Mouse (Mus musculus): ENCODE data around the gene Igfbp2. TPM values are rescaled to one million over a fixed set of nuclear protein-coding genes. Genes with fewer than 3 reads are reported as not detected.

Gene Igfbp2
- total RNA-seq, 1 experiment, result 1,066 TPM

DNA sequence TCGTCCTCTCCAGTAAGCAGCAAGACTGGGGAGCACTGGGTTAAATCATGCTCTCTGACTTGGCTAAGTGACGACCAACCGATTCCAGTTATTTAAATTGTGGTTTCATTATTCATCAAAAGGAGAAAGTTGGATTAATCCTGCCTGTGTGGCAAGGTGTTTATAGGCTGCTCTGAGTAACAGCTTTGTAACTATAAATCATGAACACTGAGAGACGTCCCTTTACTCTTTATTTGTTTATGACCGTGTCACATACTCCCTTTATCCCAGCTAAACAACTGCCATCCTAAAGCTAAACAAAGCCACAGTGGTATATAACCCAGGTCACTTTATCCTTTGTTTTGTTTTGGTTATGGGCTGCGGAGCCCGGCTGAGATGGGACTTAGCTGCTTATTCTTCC is 40.3 kb upstream of the Igfbp2 start:
- H3K4me1 ChIP-seq (ENCODE audit: control insufficient read depth in 2 of 2, insufficient read depth in 2 of 2, low read length in 2 of 2, poor library complexity in 1 of 2), result peaks cover 3 to 7% of the 10 kb centered on the region in 2 experiments; a peak in 2 of 4 replicates
- no peak overlapping the region for H3K4me3 ChIP-seq (ENCODE audit: insufficient read depth in 1 of 2, low read depth in 1 of 2, low read length in 2 of 2, poor library complexity in 1 of 2, severe bottlenecking in 1 of 2)
- in situ Hi-C loops (cut with MboI; ENCODE audit: low sequenced_read_pairs in 2 of 2, unreplicated experiment in 2 of 2), result no loop called here
- no peak for DNase-seq (ENCODE audit: low read depth, low spot score)
- TF ChIP-seq ZC3H11A (IDR thresholded peaks at IDR 0.05; ENCODE audit: borderline replicate concordance, low read depth, low read length), result no peak
- TF ChIP-seq MAFK (IDR thresholded peaks at IDR 0.05; ENCODE audit: insufficient read depth, low read depth, low read length), result no peak
- TF ChIP-seq CHD2 (IDR thresholded peaks at IDR 0.05; ENCODE audit: low read depth, low read length), result no peak
- TF ChIP-seq ZNF384 (IDR thresholded peaks at IDR 0.05; ENCODE audit: low read depth, low read length), result no peak
- H3K9ac ChIP-seq (ENCODE audit: insufficient read depth, low read depth, low read length, poor library complexity, severe bottlenecking), result no peak overlapping the region
- no peaks in the 10 kb centered on the region for H3K36me3 ChIP-seq (ENCODE audit: control insufficient read depth, insufficient read depth, low read length, poor library complexity, severe bottlenecking)
- H3K9me3 ChIP-seq (ENCODE audit: control insufficient read depth, insufficient read depth, low read depth, low read length), result no peaks in the 10 kb centered on the region
- H3K27ac ChIP-seq (ENCODE audit: insufficient read depth, low read depth, low read length, poor library complexity, severe bottlenecking), result no peak overlapping the region

- Histone ChIP-seq H3K9me3 (ENCODE audit: control insufficient read depth, insufficient read depth, low read depth, low read length) (no peaks in the 10 kb centered on the region), H3K4me3 (ENCODE audit: insufficient read depth in 1 of 2, low read depth in 1 of 2, low read length in 2 of 2, poor library complexity in 1 of 2, severe bottlenecking in 1 of 2) (peak overlapping the region in 1 of 2 experiments; percentile 6; a peak in 1 of 4 replicates), H3K4me1 (ENCODE audit: control insufficient read depth in 2 of 2, insufficient read depth in 2 of 2, low read length in 2 of 2, poor library complexity in 1 of 2) (peaks cover 9 to 11% of the 10 kb centered on the region in 2 experiments; a peak in 3 of 4 replicates), H3K9ac (ENCODE audit: insufficient read depth, low read depth, low read length, poor library complexity, severe bottlenecking) (0 out of 2 replicates have a peak overlapping the region, but pooled peaks have one; percentile 11), H3K27ac (ENCODE audit: insufficient read depth, low read depth, low read length, poor library complexity, severe bottlenecking) (peak overlapping the region; percentile 77), H3K36me3 (ENCODE audit: control insufficient read depth, insufficient read depth, low read length, poor library complexity, severe bottlenecking) (no peaks in the 10 kb centered on the region)
- TF ChIP-seq HCFC1 (IDR thresholded peaks at IDR 0.05; ENCODE audit: borderline replicate concordance, insufficient read depth, low read length), result no peak
- TF ChIP-seq ZNF384 (IDR thresholded peaks at IDR 0.05; ENCODE audit: low read depth, low read length), result no peak
- TF ChIP-seq ZC3H11A (IDR thresholded peaks at IDR 0.05; ENCODE audit: borderline replicate concordance, low read depth, low read length), result no peak
- TF ChIP-seq MAFK (IDR thresholded peaks at IDR 0.05; ENCODE audit: insufficient read depth, low read depth, low read length), result no peak
- TF ChIP-seq CHD2 (IDR thresholded peaks at IDR 0.05; ENCODE audit: low read depth, low read length), result no peak
- in situ Hi-C loops (cut with MboI; ENCODE audit: low sequenced_read_pairs in 2 of 2, unreplicated experiment in 2 of 2), result no loop called here
- no peak for DNase-seq (ENCODE audit: low read depth, low spot score)
Observed at GRCm38 (mm10) chr1:72790670-72791069, 33.6 kb upstream of the Igfbp2 start.

DNA sequence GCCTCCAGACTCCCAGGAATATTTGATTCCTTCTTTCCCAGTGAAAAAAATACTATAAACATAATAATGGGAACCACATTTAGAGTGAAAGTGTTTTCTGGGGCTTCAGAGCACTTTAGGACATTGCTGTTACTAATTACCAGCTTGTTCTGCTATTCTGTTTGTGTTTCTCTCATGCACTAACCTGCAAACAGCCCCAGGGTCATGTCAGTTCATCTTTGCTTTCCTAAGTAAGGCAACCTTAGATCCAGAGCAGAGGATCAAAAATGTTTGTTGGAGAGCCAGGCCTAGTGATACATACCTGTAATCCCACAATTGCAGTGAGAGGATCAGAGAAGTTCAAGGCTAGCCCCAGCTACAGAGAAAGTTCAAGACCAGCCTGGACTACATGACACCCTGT is 32.6 kb upstream of the Igfbp2 start:
- no peak overlapping the region for H3K4me3 ChIP-seq (ENCODE audit: insufficient read depth in 1 of 2, low read depth in 1 of 2, low read length in 2 of 2, poor library complexity in 1 of 2, severe bottlenecking in 1 of 2)
- TF ChIP-seq MAFK (IDR thresholded peaks at IDR 0.05; ENCODE audit: insufficient read depth, low read depth, low read length), result no peak
- no peak for TF ChIP-seq ZNF384 (IDR thresholded peaks at IDR 0.05; ENCODE audit: low read depth, low read length)
- TF ChIP-seq HCFC1 (IDR thresholded peaks at IDR 0.05; ENCODE audit: borderline replicate concordance, insufficient read depth, low read length), result no peak
- no peak for TF ChIP-seq CHD2 (IDR thresholded peaks at IDR 0.05; ENCODE audit: low read depth, low read length)
- TF ChIP-seq ZC3H11A (IDR thresholded peaks at IDR 0.05; ENCODE audit: borderline replicate concordance, low read depth, low read length), result no peak
- in situ Hi-C loops (cut with MboI; ENCODE audit: low sequenced_read_pairs in 2 of 2, unreplicated experiment in 2 of 2), result no loop called here
- no peaks in the 10 kb centered on the region for H3K9me3 ChIP-seq (ENCODE audit: control insufficient read depth, insufficient read depth, low read depth, low read length)
- H3K36me3 ChIP-seq (ENCODE audit: control insufficient read depth, insufficient read depth, low read length, poor library complexity, severe bottlenecking), result no peaks in the 10 kb centered on the region
- H3K4me1 ChIP-seq (ENCODE audit: control insufficient read depth in 2 of 2, insufficient read depth in 2 of 2, low read length in 2 of 2, poor library complexity in 1 of 2), result peaks cover 11% of the 10 kb centered on the region in 2 experiments; a peak in 3 of 4 replicates
- H3K27ac ChIP-seq (ENCODE audit: insufficient read depth, low read depth, low read length, poor library complexity, severe bottlenecking), result no peak overlapping the region
- no peak for DNase-seq (ENCODE audit: low read depth, low spot score)
- no peak overlapping the region for H3K9ac ChIP-seq (ENCODE audit: insufficient read depth, low read depth, low read length, poor library complexity, severe bottlenecking)

DNA sequence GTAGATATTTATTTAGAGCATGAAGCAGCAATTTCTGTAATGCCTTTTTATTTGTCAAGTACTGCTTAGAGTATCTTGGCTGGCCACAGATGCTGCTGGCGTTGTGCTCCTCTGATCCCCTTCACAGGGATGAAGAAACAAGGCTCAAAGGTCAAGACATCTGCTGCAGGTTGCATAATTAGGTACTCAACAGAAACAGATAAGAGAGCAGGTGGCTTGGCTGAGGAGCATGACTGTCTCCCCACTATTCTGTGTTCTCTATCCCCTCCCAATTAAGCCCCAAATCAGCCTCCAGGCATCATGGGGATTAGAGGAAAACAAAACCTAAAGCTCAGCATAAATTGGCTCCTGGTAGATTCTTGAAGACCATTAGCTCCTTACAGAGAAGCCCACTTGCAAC is 32.0 kb upstream of the Igfbp2 start:
- no peak for TF ChIP-seq CHD2 (IDR thresholded peaks at IDR 0.05; ENCODE audit: low read depth, low read length)
- TF ChIP-seq HCFC1 (IDR thresholded peaks at IDR 0.05; ENCODE audit: borderline replicate concordance, insufficient read depth, low read length), result no peak
- TF ChIP-seq MAFK (IDR thresholded peaks at IDR 0.05; ENCODE audit: insufficient read depth, low read depth, low read length), result no peak
- TF ChIP-seq ZNF384 (IDR thresholded peaks at IDR 0.05; ENCODE audit: low read depth, low read length), result no peak
- TF ChIP-seq ZC3H11A (IDR thresholded peaks at IDR 0.05; ENCODE audit: borderline replicate concordance, low read depth, low read length), result no peak
- Histone ChIP-seq H3K9ac (ENCODE audit: insufficient read depth, low read depth, low read length, poor library complexity, severe bottlenecking) (no peak overlapping the region), H3K4me3 (ENCODE audit: insufficient read depth in 1 of 2, low read depth in 1 of 2, low read length in 2 of 2, poor library complexity in 1 of 2, severe bottlenecking in 1 of 2) (no peak overlapping the region), H3K36me3 (ENCODE audit: control insufficient read depth, insufficient read depth, low read length, poor library complexity, severe bottlenecking) (no peaks in the 10 kb centered on the region), H3K9me3 (ENCODE audit: control insufficient read depth, insufficient read depth, low read depth, low read length) (no peaks in the 10 kb centered on the region), H3K4me1 (ENCODE audit: control insufficient read depth in 2 of 2, insufficient read depth in 2 of 2, low read length in 2 of 2, poor library complexity in 1 of 2) (peaks cover 11 to 12% of the 10 kb centered on the region in 2 experiments; a peak in 3 of 4 replicates), H3K27ac (ENCODE audit: insufficient read depth, low read depth, low read length, poor library complexity, severe bottlenecking) (peak overlapping the region; percentile 58; the same call in 1 of the 2 replicates)
- in situ Hi-C loops (cut with MboI; ENCODE audit: low sequenced_read_pairs in 2 of 2, unreplicated experiment in 2 of 2), result no loop called here
- DNase-seq (ENCODE audit: low read depth, low spot score), result no peak

DNA sequence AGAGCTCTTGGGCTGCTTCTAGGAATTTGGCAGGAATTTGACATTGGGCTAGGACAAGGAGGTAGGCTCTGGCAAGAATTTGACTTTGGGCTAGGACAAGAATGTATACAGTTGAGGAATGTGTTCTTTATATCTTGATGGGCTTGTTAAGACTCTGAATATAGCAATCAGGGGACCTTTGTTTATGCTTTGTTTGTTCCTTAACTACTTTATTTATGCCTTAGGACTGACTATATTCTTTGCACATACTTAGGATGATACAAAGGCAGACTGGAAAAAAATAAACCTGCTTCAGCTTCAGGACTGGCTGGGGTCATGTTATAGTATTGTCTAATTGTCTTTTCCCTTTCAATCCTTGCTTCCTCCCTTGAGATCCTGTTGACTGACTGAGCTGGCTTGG is 31.1 kb upstream of the Igfbp2 start:
- Histone ChIP-seq H3K4me1 (ENCODE audit: control insufficient read depth in 2 of 2, insufficient read depth in 2 of 2, low read length in 2 of 2, poor library complexity in 1 of 2) (peaks cover 12 to 14% of the 10 kb centered on the region in 2 experiments), H3K27ac (ENCODE audit: insufficient read depth, low read depth, low read length, poor library complexity, severe bottlenecking) (peak overlapping the region; percentile 60; the same call in 1 of the 2 replicates), H3K4me3 (ENCODE audit: insufficient read depth in 1 of 2, low read depth in 1 of 2, low read length in 2 of 2, poor library complexity in 1 of 2, severe bottlenecking in 1 of 2) (no peak overlapping the region), H3K9me3 (ENCODE audit: control insufficient read depth, insufficient read depth, low read depth, low read length) (no peaks in the 10 kb centered on the region), H3K36me3 (ENCODE audit: control insufficient read depth, insufficient read depth, low read length, poor library complexity, severe bottlenecking) (no peaks in the 10 kb centered on the region), H3K9ac (ENCODE audit: insufficient read depth, low read depth, low read length, poor library complexity, severe bottlenecking) (no peak overlapping the region)
- TF ChIP-seq MAFK (IDR thresholded peaks at IDR 0.05; ENCODE audit: insufficient read depth, low read depth, low read length), result 0 out of 2 replicates have a peak, but pooled peaks have one; percentile 3
- TF ChIP-seq ZC3H11A (IDR thresholded peaks at IDR 0.05; ENCODE audit: borderline replicate concordance, low read depth, low read length), result no peak
- peak; percentile 72 for TF ChIP-seq ZNF384 (IDR thresholded peaks at IDR 0.05; ENCODE audit: low read depth, low read length)
- peak; percentile 88; the same call in 1 of the 2 replicates for TF ChIP-seq CHD2 (IDR thresholded peaks at IDR 0.05; ENCODE audit: low read depth, low read length)
- DNase-seq (ENCODE audit: low read depth, low spot score), result peak; percentile 96
- in situ Hi-C loops (cut with MboI; ENCODE audit: low sequenced_read_pairs in 2 of 2, unreplicated experiment in 2 of 2), result no loop called here
